Mouse (Mus musculus): ENCODE results near the gene Dusp28.

Gene Dusp28

DNA sequence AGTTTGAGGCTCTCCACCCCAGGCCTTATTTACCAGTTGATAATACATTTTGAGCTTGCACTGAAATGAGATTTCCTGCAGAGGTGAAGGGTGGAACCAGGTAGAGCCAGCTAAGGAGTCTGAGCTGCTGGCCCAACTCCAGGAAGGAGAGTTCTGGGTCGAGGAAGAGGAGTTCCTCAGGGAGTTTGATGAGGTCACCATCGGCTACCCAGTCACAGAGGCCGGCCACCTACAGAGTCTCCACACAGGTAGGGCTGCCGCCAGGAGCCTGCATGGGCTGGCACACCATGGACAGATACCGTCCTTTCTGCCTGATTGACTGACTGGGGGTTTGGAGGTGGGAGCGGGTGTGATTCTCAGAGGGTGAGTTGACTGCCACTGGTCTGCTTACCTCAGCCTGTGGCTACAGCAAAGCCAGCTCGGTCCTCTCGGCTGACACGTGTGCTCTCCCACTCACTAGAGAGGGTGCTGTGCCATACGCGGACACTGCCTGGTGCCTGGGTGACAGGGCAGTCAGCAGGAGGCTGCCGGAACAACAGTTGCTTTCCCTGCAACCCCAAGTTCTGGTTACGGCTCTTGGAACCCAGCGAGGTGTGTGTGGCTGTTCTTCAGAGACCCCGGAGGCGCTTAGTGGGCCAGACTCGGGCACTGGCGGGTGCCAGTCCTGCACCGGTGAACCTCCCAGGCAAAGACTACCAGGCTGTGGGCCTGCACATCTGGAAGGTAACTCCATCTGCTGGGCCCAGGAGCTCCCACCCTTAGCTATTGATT is 36.6 kb downstream of the Dusp28 start:
- DNase-seq, result no peak

GRCm38 (mm10) chr1:92947966-92948365 is 41.2 kb downstream of the Dusp28 start:
- no peak for DNase-seq

GRCm38 (mm10) chr1:92949426-92949825 is 42.6 kb downstream of the Dusp28 start:
- peak in 1 of 2 experiments; percentile 24 for DNase-seq

GRCm38 (mm10) chr1:92950607-92951006 is 43.8 kb downstream of the Dusp28 start, which contains the start of gene Gpr35:
Gene Gpr35 (plus strand): TSS chr1:92950865.
- peak in 1 of 2 experiments; percentile 49 for DNase-seq

- DNase-seq, result peak in 1 of 2 experiments; percentile 17
These were observed 46.9 kb downstream of the Dusp28 start for GRCm38 (mm10) chr1:92953641-92954040.

DNA sequence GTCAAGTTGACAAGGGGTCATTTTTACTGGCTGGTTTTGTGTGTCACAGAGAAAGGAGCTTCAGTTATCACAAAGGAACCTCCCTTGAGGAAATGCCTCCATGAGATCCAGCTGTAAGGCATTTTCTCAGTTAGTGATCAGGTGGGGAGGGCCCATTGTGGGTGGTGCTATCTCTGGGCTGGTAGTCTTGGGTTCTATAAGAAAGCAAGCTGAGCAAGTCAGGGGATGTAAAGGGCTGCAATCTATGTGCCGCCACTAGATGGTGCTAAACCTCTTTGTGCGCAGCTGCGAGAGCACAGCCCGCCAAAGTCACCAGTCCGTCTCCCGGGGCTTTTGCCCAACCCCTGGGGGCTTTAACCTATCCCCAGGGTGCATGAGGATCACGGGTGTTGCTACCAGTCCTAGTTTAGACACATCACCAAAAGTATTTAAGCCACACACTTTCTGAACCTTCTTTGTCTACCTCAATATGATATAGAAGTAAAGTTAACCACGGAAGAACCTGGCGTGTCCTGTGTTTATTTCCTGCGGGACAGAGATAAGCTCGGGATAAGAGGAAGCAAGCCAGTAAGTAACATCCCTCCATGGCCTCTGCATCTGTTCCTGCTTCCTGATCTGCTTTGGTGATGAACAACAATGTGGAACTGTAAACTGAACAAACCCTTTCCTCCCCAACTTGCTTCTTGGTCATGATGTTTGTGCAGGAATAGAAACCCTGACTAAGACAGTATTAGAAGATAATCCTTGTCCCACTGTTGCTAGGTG is 50.0 kb downstream of the Dusp28 start:
- peak; percentile 72 to 85 for DNase-seq

Data from kidney, postnatal 25 days (tissue).